Mouse (Mus musculus): ENCODE data around the gene Ywhaq. TPM values are rescaled to one million over a fixed set of nuclear protein-coding genes. Genes with fewer than 3 reads are reported as not detected.

Ywhaq gene
- polyA plus RNA-seq (2012; rRNA removed; ENCODE audit: low replicate concordance), result 53.1 and 61.5 TPM in 2 replicates

GRCm38 (mm10) chr12:21417100-21418070, at the start of gene Ywhaq:
Ywhaq (minus strand) TSS chr12:21417637.

GRCm38 (mm10) chr12:21373100-21373819, 44.2 kb downstream of the Ywhaq start, which contains the start of gene Adam17:
Adam17 (minus strand) TSS chr12:21373632.

Other genes starting within 250 kb of the Ywhaq start
- 19.1 and 28.3 TPM in 2 replicates for gene Cpsf3, start 132.2 kb downstream of the Ywhaq start, polyA plus RNA-seq (2012; rRNA removed; ENCODE audit: low replicate concordance)
- gene Itgb1bp1, start 131.4 kb downstream of the Ywhaq start, polyA plus RNA-seq (2012; rRNA removed; ENCODE audit: low replicate concordance), result 13.8 and 26.9 TPM in 2 replicates
- 64.7 and 69.1 TPM in 2 replicates for gene Iah1, start 101.2 kb downstream of the Ywhaq start, polyA plus RNA-seq (2012; rRNA removed; ENCODE audit: low replicate concordance)
- 17.9 and 52.7 TPM in 2 replicates for gene Adam17, start 44.0 kb downstream of the Ywhaq start, polyA plus RNA-seq (2012; rRNA removed; ENCODE audit: low replicate concordance)

Data from mammary gland, adult 2 months (tissue).